Mouse (Mus musculus): ENCODE measurements around the gene Tns3.
A peak's percentile ranks its signal among the peaks of the same experiment; 100 is the strongest.
"Not testable (repeated sequence)": the region's sequence is repeated elsewhere in the genome, so short reads cannot be mapped to it uniquely, and the experiment has no call there.

Gene Tns3

DNA sequence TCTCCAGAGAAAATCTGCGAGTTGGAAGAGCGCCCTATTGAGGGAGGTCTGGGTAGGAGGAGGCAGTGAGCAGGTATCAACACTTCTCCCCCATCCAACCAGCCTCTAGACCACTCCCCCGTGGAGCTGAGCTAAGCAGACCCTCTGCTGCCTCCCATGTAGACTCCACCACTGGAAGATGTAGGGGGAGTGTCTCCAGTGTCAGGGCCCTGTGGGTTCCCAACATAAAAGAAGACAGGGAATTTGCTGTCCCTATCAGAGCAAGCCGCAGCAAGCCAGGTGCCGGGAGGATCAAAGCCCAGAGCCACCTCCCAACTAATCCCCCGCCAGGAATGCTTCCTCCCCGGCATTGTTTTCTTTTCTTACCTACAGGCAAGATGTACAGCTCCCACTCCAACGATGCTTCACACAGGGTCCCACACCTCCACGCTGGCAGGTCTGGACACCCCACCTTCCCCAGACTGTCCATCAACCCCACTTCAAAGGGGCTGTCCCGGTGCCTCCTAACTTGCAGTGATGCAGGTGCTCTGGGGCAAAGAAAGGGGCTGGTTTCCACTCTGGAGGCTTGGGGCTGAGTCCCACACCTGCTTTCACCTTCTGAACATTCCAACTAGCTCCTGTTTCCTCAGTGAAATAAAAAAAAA, 22.6 kb downstream of the Tns3 start:
- DNase-seq, result no peak

GRCm38 (mm10) chr11:8639726-8640125, 24.6 kb downstream of the Tns3 start:
- DNase-seq, result no peak

GRCm38 (mm10) chr11:8639007-8639718, 25.2 kb downstream of the Tns3 start:
- DNase-seq, result peak; percentile 65

- DNase-seq, result no peak
Measured at GRCm38 (mm10) chr11:8637469-8638447, 26.6 kb downstream of the Tns3 start.

DNA sequence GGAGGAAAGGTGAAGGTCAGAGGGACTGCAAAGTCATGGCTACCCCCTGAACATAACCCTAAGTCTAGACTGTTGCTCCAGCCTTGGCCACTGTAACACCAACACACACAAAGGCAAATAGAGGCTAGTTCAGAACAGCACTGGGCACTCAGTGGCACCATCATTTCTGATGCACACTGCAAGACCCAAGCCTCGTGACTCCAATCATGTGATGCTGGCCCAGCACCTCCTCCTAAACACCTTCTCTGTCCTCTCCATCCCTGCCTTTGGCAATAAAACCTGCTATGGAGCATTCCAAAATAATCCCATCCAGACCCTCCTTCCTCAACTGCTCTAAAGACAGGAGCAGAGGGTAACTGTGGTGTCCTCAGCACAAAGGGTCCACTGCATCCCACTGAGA, 27.7 kb downstream of the Tns3 start:
- no peak for DNase-seq

DNA sequence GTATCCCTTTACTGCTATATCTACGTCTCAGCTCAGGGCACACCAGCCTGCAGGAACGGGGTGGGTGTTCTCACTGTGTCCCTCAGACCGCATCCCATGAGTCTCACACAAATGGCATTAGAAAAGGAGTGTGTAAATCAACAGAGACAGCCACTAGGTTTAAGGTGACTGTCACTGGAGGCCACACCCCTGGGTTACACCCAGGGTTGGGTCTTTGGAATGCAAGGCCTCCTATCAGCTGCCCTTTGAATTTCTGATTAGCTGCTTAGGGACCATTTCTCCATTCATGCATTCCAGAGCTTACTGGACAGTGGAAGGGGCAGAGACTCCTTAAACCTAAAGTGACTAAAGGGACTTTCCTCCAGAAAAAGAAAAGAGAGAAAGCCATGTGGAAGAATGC, 28.6 kb downstream of the Tns3 start:
- no peak for DNase-seq

DNA sequence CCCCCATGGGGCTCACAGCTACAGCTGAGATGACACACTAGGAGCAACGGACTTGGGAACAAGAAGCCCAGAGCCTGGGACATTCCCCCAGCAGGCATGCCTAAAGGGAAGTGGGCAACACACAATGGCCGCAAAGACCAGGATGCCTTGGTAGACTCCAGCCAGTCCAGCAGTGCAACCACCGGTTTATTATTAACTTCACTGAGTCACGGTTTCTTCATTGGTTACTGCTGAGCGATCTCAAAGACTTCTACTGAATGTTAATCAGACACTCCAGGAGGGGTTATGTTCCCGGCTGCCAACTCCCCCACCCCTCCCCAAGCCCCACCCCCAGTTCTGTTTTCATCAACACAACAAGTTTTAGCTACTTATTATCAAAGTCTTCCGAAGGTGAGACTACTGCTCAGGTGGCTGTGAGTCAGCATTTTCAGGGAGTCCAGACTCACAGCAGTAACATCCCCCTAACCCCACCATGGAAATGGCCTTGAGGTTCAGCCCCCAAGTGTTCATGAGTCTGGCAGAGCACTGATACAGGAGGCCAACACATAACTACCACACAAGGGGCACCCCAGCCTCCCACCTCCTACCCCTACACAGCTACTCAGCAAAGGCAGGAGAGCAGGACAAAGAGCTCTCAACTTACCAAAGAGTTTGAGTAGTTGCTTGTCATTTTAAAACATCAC, 29.5 kb downstream of the Tns3 start:
- DNase-seq, result no peak

GRCm38 (mm10) chr11:8632163-8632562, 32.2 kb downstream of the Tns3 start:
- DNase-seq, result no peak

- no peak for DNase-seq
Measured at GRCm38 (mm10) chr11:8629862-8630390, 34.4 kb downstream of the Tns3 start.

DNA sequence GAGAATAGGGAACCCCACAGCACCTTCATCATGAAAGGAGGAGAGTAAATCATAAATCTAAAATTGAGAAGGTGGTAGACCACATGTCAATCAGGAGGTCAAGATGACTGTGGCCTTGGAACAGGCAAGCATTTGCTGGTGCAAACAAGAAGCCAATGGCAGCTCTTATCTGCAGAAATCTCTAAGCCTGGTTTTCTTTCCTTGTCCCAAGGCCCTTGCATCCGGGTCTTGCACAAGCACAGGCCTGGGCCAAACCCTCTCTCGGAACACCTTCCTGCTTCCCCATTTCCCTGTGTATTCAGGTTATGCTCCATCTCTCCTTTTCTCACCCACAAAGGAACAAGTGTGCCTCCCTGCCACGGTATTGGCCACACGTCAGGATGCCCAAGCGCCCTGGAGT, 35.0 kb downstream of the Tns3 start:
- DNase-seq, result no peak

- DNase-seq, result no peak
Measured at GRCm38 (mm10) chr11:8628846-8629253, 35.5 kb downstream of the Tns3 start.

- no peak for DNase-seq
Measured at GRCm38 (mm10) chr11:8627156-8627555, 37.2 kb downstream of the Tns3 start.

DNA sequence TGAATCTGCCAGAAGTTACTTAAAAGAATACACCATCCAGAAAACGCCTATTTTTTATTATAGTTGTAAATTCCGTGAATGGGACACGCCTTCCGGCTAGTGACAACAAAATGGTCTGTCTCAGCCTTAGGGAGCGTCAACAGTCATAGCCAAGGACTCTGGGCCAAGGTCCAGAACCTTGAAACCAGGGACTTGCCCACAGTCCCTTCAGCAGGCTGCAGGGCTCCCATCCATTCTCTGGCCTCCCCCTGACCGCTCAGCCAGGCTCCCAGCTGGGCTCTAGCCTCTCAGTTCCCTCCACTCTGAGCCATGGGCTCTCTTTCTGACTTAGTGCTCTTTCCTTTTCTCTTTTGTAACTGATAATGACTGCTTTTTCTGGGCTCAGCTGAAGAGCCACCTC, 37.6 kb downstream of the Tns3 start:
- no peak for DNase-seq

DNA sequence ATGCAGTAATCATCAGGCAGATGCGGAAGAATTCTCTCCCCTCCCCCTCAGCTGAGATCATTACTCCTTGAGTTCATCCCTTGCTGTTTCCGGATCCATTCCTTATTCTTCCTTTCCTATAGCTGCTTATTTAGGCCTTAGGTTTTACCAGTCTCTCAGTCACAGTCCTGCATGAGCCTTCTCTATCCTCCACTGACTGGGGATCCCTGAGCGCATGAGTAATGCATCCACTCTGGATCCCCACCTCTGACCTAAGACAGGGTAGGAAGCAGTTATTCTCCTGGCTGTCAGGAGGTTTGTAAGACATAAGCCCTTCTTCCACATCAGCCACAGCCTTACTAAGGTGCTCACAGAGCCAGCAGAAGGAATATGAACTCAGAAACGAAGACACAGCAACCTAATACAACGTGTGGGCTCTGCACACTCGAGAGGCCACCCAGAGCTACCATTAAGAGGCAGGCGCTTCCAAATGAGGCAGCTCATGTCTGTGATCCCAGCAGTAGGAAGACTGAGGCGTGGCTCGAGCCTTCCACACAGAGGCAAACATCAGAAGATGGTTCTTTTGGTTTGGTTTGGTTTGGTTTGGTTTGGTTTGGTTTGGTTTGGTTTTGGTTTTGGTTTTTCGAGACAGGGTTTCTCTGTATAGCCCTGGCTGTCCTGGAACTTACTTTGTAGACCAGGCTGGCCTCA, 38.3 kb downstream of the Tns3 start:
- no peak for DNase-seq

DNA sequence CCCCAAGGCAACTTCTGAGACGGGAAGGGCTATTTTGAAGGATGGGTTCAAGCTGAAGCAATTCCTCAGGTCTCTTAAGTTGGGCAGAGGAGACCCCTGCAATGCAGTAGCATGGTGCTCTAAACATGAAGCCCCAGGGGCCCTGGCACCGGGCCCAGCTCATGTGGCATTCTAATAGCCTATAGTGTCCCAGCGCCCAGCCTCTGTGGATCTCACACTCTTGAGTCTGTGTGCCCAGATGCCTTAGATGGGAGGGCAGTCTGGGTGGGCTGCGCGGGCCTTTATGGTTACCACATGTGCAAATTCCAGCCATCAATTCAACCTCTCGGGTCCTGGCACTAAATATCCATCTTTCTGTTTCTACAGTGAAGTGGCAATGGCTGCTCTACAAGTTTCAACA, 38.9 kb downstream of the Tns3 start:
- DNase-seq, result no peak

DNA sequence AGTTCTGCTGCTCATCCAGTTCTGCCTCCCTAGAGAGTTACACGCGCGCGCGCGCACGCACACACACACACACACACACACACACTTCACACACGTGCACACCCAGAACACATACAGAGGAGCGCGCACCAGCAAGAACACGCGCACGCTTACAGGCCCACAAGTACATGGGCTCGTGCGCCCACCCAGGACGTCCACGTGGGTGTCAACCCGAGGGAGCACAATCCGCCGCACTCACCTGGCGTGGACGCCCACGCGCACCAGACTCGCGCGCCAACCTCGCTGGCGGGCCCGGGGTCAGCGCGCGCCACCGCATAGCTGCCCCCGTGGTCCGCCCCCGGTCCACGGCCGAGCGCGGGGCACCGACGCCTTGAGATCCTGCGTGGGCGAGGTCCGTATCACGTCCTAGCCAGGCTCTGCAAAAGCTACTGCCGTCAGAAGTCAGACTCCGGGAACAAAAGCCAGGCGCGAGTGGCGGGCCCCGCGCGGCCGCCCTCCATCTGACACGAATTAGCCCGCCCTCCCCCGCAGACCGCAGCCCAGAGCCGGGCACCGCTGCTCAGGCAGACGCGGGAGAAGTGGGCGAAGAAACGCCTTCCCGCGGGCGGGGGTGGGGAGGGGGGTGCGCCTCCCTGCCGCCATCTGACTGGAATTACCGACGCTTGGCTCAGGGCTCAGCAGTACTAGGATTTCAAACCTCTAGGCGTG, 40.0 kb downstream of the Tns3 start:
- peak; percentile 53 for DNase-seq

DNA sequence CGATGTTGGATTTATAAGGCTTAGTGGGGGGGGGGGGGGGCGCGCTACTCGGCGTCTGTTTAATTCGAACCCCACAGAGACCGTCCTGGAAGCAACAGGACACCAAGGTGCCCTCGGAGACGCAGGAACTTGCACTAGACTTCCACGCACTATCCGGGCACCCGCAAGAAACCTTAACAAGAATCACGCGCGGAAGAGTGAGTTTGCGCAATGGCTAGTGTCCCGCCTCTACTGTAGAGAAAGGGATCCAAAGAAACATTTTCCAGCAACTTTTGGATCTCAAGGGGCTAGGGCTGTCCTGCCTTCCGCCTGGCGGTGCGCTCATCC, 40.5 kb downstream of the Tns3 start:
- no peak for DNase-seq

- DNase-seq, result no peak
Measured at GRCm38 (mm10) chr11:8622668-8623067, 41.7 kb downstream of the Tns3 start.

- not testable (repeated sequence) for DNase-seq
Measured at GRCm38 (mm10) chr11:8619111-8619510, 45.2 kb downstream of the Tns3 start.

- DNase-seq, result no peak
Measured at GRCm38 (mm10) chr11:8618301-8618700, 46.0 kb downstream of the Tns3 start.

GRCm38 (mm10) chr11:8615436-8615835, 48.9 kb downstream of the Tns3 start:
- DNase-seq, result no peak

- DNase-seq, result no peak
Measured at GRCm38 (mm10) chr11:8610456-8610855, 53.9 kb downstream of the Tns3 start.
